Mouse (Mus musculus) liver, embryonic 14.5 days (tissue): Measurements from ENCODE around the gene Scgb1c1.

ENCODE experiments used
- CTCF ChIP-seq: IDR thresholded peaks from 2 replicates; pipeline ENCODE4 v1.5.1; 2016; ENCODE audit warnings: antibody characterized with exemption, low read depth, control low read depth
- EP300 ChIP-seq: IDR thresholded peaks from 2 replicates; pipeline ENCODE4 v1.6.1; 2016; ENCODE audit warnings: antibody characterized with exemption, low read depth

DNA sequence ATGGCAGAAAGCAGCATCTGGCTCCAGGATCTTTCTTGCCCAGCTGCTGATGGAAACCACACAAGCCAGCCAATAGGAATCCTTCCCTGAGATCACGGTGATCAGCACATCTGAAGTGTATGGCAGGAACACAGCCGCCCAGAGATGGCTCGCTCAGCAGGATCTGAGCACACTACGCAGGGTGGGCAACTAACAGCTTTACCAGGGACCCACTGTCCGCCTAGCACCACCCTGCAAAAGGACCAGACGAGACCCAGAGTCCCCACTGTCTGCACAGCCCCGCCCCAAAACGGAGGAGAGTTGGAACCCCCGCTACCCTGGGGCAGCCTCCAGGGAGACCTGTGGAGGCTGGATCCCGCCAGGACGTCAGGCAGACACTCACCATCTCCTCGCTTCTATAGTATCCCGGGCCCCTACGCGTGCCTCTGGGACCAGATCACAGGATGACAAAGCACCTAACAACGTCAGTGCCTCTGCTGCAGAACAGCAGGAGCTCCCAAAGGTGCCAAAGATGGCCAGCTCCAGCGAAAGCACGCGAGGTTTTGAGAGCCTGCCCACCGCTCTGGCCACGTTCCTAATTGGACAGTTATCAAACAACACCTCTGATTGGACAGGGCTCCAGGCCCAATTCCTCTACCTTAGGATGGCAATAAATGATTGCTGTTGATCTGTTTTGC, 23.6 kb upstream of the Scgb1c1 start, which contains the start of gene Zfp941:
- TF ChIP-seq CTCF: no peak
- TF ChIP-seq EP300: no peak
